Mouse (Mus musculus) lung, postnatal 10 days (tissue): ENCODE measurements around the gene Hsd17b14.
A peak's percentile ranks its signal among the peaks of the same experiment; 100 is the strongest.
"Not testable (repeated sequence)": the region's sequence is repeated elsewhere in the genome, so short reads cannot be mapped to it uniquely, and the experiment has no call there.

Experiments used
- DNase-seq: peaks from one replicate; pipeline ENCODE4 v3.0.0; 2021

The Hsd17b14 gene

DNA sequence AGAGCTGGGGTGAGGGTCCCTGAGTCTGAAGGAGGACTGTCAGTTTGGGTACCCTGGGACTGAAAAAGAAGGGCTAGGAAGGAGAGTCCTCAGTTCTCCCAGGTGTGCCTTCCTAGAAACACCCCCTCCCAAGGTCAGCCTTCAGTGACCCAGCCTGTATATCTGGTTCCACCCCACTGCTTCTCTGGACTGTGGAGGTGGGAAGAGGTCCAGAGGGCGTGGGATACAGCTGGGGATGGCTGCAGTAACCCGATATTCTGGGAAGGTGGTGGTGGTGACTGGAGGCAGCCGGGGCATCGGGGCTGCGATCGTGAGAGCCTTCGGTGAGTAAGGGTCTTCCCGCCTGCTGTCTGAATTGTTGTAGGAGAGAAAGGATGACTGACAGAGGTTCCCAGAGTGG lies at the start of gene Hsd17b14:
Gene Hsd17b14 (plus strand): TSS at position 150 of the 400 bp plus-strand sequence.
- DNase-seq, result no peak

DNA sequence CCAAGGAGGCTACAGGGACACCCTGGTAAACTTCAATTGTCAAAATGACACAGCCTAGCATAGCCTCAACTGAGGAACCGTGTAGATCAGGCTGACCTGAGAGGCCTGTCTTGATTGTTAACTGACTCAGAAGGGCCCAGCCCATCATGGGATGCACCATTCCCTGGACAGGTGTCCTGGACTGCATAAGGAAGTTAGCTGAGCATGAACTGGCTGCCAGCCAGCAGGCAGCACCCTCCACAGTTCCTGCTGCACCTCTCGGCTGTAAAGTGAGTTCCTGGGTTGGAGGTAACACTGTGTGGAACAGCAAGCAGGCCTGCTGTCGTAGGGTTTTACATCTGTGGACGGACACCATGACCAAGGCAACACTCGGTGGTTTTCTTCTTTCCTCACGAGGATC lies 47.1 kb upstream of the Hsd17b14 start:
- no peak for DNase-seq

GRCm38 (mm10) chr7:45508561-45508960 lies 46.1 kb upstream of the Hsd17b14 start:
- DNase-seq, result no peak

GRCm38 (mm10) chr7:45509181-45509882 lies 45.4 kb upstream of the Hsd17b14 start:
- DNase-seq, result no peak

DNA sequence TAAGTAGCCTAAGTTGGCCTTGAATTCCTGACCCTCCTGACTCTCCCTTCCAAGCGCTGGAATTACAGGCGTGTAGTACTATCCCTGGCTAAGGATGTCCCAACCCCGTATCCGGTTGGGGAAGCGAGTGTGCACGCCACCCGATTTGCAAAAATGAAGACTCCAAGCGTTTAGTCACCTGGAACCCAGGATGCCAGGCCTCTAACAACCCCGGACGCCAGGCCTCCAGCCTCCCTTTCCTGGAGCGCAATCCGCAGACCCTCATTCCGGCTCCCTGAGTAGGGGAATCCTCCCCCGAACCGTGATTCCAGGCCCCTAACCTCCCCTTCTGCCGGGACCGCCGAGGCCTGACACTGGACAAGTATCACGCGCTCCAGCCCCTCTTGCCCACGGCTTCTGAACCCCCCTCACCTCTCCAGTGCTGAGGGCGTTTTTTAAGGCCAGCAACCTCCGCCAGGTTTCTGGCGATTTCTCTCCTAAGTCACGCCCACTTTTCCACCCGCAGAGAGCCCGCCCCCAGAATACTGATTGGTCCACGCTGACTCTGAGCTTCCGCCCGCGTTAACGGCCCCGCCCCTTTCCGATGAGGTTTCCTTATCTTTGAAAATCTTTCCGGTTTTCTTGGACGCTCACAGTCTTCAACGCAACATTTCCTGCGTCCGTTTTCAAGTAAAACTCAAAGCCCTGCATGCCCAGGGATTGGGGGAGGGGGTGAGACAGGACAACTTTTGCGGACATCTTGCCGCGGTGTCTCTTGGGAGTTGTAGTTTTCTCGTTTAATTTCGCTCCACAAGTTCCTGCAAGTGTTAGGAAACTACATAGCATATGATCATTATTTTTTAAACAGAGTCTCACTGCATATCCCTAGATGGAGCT lies 44.5 kb upstream of the Hsd17b14 start, which contains the start of gene Nucb1:
Gene Nucb1 (minus strand): TSS at position 495 of the 876 bp plus-strand sequence.
- peak; percentile 98 for DNase-seq

DNA sequence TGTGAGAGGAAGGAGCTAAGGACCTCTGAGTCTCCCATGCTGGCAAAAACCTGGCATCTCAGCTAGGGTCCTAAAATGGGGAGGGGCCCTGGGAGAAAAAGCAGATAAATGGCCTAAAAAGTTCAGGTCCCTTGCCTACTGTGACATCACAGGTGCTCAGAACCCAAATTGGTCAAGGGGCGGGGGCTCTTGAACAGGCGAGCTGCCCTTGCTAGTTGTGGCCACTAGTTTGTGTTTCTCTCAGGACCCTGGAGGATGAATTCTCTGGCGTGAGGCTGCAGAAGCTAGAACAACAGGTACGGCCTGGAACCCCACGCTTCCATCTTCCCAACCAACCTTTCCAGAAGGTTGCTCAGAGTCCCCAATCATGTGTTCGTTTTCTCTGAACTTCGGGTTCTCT lies 40.3 kb upstream of the Hsd17b14 start:
- DNase-seq, result no peak

- DNase-seq, result peak; percentile 19
Measured at GRCm38 (mm10) chr7:45515436-45515835, 39.3 kb upstream of the Hsd17b14 start.

DNA sequence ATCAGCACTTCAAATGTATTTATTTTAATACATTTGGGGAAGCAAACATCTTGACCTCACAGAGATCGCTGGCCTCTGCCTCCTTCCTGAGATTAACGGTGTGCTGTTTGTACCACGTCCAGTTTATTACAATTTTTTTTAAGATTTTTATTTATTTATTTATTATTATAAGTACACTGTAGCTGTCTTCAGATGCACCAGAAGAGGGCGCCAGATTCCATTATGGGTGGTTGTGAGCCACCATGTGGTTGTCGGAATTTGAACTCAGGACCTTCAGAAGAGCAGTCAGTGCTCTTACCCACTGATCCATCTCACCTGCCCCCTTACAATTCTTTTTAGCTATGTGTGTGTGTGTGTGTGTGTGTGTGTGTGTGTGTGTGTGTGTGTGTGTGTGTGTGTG lies 37.8 kb upstream of the Hsd17b14 start:
- not testable (repeated sequence) for DNase-seq

DNA sequence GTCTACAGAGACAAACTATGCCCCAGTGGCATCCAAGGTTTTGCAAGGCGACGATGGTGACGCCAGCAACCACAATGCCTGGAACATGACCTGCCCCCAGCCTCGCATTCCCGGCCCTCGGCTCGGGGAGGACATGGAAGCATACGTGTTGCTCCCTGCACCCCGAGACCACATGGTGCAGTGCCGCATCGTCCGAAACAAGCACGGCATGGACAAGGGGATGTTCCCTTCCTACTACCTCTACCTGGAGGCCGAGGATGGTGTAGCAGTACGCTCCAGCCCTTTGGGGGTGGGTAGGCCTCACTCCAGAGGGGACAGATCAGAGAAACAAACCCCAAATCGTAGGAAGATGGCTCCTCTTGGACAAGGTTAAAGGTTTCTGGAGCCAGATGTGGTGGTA lies 36.1 kb upstream of the Hsd17b14 start:
- no peak for DNase-seq

- DNase-seq, result no peak
Measured at GRCm38 (mm10) chr7:45519345-45520120, 35.2 kb upstream of the Hsd17b14 start.

DNA sequence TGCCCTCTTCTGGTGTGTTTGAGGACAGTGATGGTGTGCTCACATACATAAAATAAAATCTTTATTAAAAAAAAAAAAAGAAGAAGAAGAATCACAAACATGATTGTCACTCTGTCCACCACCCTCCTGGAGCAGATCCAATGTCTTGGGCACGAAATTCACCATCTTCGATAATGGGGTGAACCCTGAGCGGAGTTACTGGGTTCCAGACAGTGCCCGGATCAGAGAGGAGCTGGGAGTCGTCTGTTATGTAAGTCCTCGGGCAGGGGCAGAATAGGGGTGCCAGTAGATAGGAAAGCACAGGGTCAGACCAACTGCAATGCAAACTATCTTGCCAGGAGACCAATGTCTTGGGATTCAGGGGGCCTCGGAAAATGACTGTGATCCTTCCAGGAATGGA lies 34.1 kb upstream of the Hsd17b14 start:
- no peak for DNase-seq

GRCm38 (mm10) chr7:45521728-45522184 lies 32.9 kb upstream of the Hsd17b14 start:
- DNase-seq, result peak; percentile 95

DNA sequence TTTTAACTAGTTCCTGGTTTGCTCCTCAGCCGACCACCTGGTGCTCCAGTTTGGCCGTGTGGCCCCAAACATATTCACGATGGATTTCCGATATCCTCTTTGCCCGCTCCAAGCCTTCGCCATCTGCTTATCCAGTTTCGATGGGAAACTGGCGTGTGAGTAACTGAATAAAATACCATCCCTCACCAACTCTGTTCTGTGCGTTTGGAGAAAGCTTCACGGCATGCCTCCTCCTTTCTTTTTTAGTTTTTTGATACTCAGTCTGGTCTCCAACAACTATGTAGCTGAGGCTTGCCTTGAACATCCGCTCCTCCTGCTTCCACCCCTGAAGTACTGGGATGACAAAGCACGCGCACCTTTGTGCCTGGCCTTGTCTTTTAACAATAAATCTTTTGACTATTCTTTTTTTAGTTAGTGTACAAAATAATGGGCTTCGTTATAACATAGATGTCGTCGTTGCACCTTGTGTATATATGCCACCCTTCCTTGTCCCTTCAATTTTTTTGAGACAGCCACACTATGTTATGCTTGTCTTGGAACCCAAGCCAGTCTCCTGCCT lies 32.4 kb upstream of the Hsd17b14 start:
- no peak for DNase-seq

DNA sequence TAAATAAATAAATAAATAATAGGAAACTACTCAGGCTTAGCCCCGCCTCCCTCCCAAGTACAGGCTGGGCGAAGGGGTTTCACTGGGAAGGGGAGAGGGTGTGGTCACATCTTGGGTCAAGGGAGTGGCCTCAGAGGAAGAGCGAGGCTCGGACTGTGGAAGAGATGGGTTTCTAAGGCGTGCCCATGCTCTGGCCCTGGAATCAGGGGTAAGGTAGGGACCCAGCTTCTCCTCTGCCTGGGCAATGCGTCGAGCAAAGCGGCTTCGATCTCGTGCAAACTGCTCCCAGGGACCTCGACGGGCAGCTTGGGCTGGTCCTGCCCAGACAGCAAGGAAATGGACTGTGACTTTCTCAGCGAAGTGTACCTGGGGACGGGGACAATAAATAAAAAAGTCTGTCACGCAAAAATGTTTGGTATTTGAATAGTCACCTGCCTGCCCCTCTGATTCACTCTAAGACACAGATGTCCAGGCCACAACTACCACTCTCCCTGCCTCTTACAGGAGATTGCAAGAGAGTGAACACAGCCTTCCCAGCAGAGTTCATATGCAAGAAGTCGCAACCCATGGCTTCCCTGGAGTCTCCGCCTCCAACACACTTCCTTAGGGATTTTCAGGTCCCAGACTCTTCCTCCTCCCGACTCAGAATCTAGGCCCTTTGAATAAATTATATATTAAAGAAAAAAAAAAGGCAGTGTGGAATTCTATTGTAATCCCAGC lies 31.6 kb upstream of the Hsd17b14 start:
- DNase-seq, result no peak

GRCm38 (mm10) chr7:45523678-45524170 lies 31.0 kb upstream of the Hsd17b14 start:
- DNase-seq, result no peak

DNA sequence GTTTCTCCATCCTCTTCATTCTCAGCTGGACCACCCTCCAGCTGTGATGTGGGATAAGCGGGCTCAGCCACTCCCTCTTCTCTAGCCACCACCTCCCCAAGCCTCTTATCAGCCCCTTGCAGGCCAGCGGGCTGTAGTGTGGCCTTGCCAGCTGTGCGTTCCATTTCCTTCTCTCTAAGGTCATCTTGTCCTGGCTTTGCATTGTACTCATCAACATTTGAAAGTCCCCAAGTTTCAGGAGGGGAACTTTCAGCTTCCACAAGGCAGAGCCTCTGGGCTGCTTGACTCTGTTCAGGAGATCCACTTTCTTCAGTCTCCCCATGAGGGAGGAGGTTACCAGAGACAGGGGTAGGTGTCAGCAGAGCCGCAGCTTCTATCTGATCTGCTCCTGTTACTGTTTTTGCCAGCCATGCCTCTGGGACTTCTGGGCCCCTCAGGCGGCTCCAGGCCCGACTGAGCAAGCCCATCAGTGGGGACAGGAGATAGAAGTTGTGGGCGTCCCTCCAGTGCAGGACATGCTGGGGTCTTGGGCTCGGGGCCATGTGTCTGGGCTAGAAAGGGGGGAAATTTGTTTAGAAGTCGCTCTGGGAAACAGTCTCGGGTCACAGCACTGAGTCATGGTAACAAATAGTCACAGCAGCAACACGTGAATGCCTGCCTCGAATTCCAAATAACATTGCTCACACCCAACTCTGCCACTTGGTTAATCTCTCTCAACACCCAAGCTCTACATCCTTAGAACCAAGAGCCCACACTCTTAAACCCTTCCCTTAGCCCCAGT lies 29.7 kb upstream of the Hsd17b14 start:
- DNase-seq, result peak; percentile 46

- DNase-seq, result peak; percentile 97
Measured at GRCm38 (mm10) chr7:45525809-45526473, 28.8 kb upstream of the Hsd17b14 start, which contains the start of the genes Ppp1r15a and Plekha4. Gene Ppp1r15a (minus strand): TSS chr7:45526268. Gene Plekha4 (plus strand): TSS chr7:45526330.

DNA sequence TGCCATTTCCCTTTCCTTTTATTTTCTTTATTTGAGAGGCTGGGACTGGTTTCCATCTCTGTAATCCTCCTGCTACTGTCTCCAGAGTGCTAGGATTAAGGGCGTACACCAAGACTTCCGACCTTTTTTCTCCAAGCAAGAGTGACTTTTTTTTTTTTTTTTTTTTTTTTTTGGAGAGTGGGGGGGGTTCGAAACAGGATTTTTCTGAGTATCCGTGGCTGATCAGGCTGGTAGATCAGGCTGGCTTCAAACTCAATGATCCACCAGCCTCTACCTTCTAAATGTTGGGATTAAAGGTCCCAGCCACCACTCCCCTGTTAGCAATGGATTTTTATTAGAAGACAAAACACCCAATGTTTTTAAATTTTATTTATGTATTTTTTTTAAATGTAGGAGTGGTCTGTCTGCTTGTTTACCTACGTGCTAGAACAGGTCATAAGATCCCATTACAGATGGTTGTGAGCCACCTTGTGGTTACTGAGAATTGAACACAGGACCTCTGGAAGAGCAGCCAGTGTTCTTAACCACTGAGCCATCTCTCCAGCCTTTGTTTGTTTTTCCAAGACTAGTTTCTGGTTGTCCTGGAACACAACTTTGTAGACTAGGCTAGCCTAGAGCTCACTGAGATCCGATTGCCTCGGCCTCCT lies 28.1 kb upstream of the Hsd17b14 start:
- peak; percentile 33 for DNase-seq

DNA sequence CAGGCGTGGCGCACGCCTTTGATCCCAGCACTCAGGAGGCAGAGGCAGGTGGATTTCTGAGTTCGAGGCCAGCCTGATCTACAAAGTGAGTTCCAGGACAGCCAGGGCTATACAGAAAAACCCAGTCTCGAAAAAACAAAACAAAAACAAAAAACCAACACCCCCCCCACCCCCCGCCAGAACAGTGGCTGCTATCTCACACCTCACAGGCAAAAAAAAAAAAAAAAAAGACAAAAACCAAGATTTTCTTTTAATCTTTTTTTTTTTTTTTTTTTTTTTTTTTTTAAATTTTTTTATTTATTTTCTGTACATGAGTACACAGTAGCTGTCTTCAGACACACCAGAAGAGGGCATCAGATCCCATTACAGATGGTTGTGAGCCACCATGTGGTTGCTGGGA lies 27.5 kb upstream of the Hsd17b14 start:
- not testable (repeated sequence) for DNase-seq

GRCm38 (mm10) chr7:45529461-45529860 lies 25.2 kb upstream of the Hsd17b14 start:
- DNase-seq, result peak; percentile 57
